In the genomic region with DNA sequence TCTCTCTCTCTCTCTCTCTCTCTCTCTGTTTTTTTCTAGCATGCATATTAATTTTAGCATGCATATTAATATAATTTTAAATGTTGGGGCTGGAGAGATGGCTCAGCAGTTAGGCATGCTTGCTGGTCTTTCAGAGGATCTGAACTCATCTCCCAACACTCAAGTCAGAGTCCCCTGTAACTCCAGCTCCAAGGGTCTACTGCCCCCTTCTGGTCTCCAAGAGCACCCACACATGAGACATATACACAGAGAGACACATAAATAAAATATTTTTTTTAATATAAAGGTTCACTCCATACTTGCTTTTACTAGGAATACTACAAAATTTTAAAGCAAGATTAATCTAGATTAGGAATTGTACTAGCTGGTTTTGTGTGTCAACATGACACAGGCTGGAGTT, we compare ENCODE assay signal across 22 mouse cellular contexts.
DNase-seq lines count a peak whose midpoint lies in the region; TF ChIP-seq lines count a peak whose summit lies in the region.
"Had no signal": no experiment of that assay in that cellular context is flagged by ENCODE, and none has a peak within 500 bp of the region (broad histone marks: within the 10 kb centered on the region; RNA-seq: fewer than 3 reads in every experiment).

No protein-coding gene starts in this region.

- TF ChIP-seq CTCF in layer of hippocampus, adult 2 months (conservative IDR thresholded peaks at IDR 0.05): peak; percentile 46
- peak; percentile 25; the same call in 1 of the 2 replicates for TF ChIP-seq CTCF in brain, embryonic 14.5 days (IDR thresholded peaks at IDR 0.05; ENCODE audit: borderline replicate concordance, extremely low read depth, insufficient read depth, insufficient read length)
- no peak for TF ChIP-seq CTCF in thymus, adult 2 months (IDR thresholded peaks at IDR 0.05; ENCODE audit: borderline replicate concordance, control insufficient read depth, extremely low read depth, insufficient read depth, low read length, poor library complexity)

- no peak for DNase-seq in layer of hippocampus, adult 2 months (ENCODE audit: low spot score in 2 of 2)
- DNase-seq in layer of hippocampus, postnatal 36 days: no peak
- DNase-seq in A20 (ENCODE audit: low read depth, low spot score): peak; percentile 4
- peak; percentile 79 for DNase-seq in ES-CJ7 (ENCODE audit: low read depth, low spot score)
- no peak for DNase-seq in brain, embryonic 14.5 days (ENCODE audit: low read depth)
- no peak for DNase-seq in cerebellum, adult 11-12 months
- no peak for DNase-seq in T-cell, adult 2 months (ENCODE audit: low spot score)
- DNase-seq in thymus, adult 2 months: no peak
- DNase-seq: adrenal gland, adult 2 months; cerebellum, adult 9-10 months; forebrain, postnatal 0 days; heart, postnatal 14 days; kidney, adult 18-20 months; kidney, postnatal 10 days; lung, adult 18-20 months; midbrain, embryonic 14.5 days; right cerebral cortex, postnatal 25 days; thymus, postnatal 25 days had no signal

- no peak overlapping the region for H3K27ac ChIP-seq in layer of hippocampus, adult 2 months
- H3K27ac ChIP-seq in thymus, adult 2 months (ENCODE audit: control insufficient read depth, insufficient read depth, low read length): no peak overlapping the region
- H3K27ac ChIP-seq: forebrain, embryonic 10.5 days; heart, embryonic 13.5 days; hindbrain, embryonic 13.5 days; limb, embryonic 12.5 days had no signal

- no peaks in the 10 kb centered on the region for H3K27me3 ChIP-seq in thymus, adult 2 months (ENCODE audit: control insufficient read depth, insufficient read depth, low read length)
- H3K27me3 ChIP-seq: heart, embryonic 13.5 days; hindbrain, embryonic 13.5 days; limb, embryonic 12.5 days had no signal

- H3K4me1 ChIP-seq in thymus, adult 2 months (replicated peaks; ENCODE audit: control insufficient read depth, insufficient read depth, low read length): no peaks in the 10 kb centered on the region
- H3K4me1 ChIP-seq: heart, embryonic 13.5 days; limb, embryonic 12.5 days had no signal

- H3K36me3 ChIP-seq in thymus, adult 2 months (ENCODE audit: control insufficient read depth, insufficient read depth, low read length): no peaks in the 10 kb centered on the region
- H3K36me3 ChIP-seq: forebrain, embryonic 10.5 days; heart, embryonic 13.5 days; hindbrain, embryonic 13.5 days; limb, embryonic 12.5 days had no signal

- TF ChIP-seq POLR2A in brain, embryonic 14.5 days (IDR thresholded peaks at IDR 0.05; ENCODE audit: borderline replicate concordance, extremely low read depth, insufficient read depth, insufficient read length, poor library complexity, severe bottlenecking): no peak
- TF ChIP-seq POLR2A in thymus, adult 2 months (IDR thresholded peaks at IDR 0.05; ENCODE audit: control insufficient read depth, extremely low read depth, insufficient read depth, low read length, poor library complexity): no peak

- no peak overlapping the region for H3K4me3 ChIP-seq in layer of hippocampus, adult 2 months
- H3K4me3 ChIP-seq in thymus, adult 2 months (ENCODE audit: control insufficient read depth, insufficient read depth, low read length): no peak overlapping the region
- H3K4me3 ChIP-seq: forebrain, embryonic 10.5 days; heart, embryonic 13.5 days; hindbrain, embryonic 13.5 days; limb, embryonic 12.5 days had no signal

Comparison
In these comparisons a context has a peak if more than half of its experiments do, and no peak if none do; other contexts are left out.
1. DNase-seq: peak in A20 (single experiment) and ES-CJ7 (single experiment); none in layer of hippocampus, adult 2 months (0 of 2), layer of hippocampus, postnatal 36 days (0 of 2), brain, embryonic 14.5 days (single experiment), cerebellum, adult 11-12 months (single experiment), T-cell, adult 2 months (single experiment) and thymus, adult 2 months (single experiment).